Mouse (Mus musculus) cerebellum, adult 9-11 months (tissue): Measurements from ENCODE around the gene B4galt4.

ENCODE experiments used
- DNase-seq: peaks from one replicate; pipeline ENCODE4 v3.0.0; 2022

The B4galt4 gene

DNA sequence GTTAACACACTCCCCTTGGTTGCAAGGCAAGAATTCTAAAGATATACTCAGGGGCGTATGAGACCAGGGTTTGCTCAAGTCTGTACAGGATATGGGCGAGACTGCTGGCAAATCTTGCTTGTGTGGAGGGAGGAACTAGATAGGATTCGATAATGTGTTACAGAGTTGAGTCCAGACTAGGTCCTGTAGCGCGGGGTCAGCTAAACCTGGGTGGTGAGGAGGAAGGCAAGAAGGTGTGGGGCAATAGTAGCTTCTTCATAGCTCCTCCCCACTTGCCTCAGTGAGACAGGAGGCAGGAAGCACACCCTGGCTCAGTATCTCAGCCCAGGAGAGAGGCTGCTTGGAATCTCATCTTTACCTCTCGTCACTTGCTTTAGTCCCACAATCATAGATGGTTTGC lies 12.9 kb upstream of the B4galt4 start:
- no peak for DNase-seq

- DNase-seq = no peak
Observed at GRCm38 (mm10) chr16:38729610-38730288, 12.3 kb upstream of the B4galt4 start.

GRCm38 (mm10) chr16:38730921-38731320 lies 11.1 kb upstream of the B4galt4 start:
- no peak for DNase-seq

GRCm38 (mm10) chr16:38741204-38741903 lies 710 bp upstream of the B4galt4 start:
- no peak for DNase-seq

DNA sequence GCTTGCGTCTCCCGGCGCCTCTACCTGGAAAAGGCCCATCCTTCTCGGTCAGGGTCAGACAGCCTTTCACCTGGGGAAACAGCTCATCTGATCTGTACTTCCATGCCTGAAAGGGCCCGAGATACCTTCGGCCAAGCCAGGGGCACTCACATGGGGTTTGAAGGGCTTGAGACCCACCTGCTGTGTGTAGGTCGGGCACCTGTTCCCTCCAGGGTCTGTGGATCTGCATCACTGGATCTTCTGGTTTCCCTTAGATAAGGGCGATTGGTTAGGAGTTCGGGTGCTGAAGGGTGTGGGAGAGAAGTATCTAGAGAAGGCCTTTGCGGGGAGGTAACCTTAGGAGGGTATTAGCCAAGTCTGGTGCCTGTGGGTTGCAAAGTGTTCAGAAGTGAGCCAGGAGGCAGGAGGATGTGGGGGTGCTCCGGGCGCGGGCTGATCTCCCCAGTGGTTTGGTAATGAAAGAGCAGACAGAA lies 631 bp downstream of the B4galt4 start:
- peak; percentile 40 for DNase-seq

DNA sequence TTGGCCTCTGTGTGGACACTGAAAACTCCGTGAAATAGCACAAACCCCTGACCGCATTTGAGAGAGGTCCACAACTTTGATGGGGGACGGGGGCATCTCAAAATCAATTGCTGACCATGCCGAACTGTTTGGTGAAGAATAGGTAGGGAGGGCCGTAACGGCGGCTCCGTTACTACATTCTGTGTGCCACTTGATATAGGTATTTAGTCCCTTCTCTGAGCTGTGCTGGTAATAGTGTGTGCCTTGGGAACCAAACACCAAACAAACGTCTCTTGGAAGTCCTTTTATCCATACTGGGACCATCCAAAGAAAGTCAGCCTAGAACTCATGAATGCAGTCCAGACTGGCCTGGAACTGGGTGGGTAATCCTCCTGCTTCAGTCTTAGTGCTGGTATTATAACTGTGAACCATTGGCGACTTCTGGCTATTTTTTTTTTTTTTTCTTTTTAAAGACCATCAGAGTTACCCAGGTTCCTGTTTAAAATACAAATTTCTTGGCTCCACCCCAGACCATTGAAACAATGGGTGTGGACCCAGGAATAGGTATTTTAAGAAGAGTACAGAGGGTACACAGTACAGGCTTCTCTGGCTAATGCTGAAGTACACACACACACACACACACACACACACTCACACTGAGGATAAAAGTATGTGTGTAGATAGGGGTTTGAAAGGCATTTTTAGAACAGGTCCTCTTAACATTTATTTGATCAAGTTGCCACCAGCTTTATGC lies 2.0 kb downstream of the B4galt4 start:
- DNase-seq = no peak

DNA sequence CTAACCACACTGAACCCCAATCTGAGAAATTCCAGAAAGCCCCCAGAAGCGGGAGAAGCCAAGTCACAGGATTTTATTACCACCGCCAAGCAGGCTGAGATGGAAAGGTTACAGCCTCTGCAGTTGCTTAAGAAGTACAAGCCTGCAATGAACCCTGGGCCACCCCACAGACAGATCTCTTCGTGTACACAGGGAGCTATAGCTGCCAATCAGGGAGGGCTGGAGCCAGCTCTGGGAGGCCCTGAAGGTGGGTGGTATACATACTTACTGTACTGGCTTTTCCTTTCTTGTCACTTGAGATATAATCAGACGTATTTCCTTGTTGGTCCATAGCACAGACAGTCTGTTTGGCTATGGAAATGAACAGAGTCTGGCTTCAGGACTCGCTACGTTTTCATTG lies 8.7 kb downstream of the B4galt4 start:
- no peak for DNase-seq

- no peak for DNase-seq
Observed at GRCm38 (mm10) chr16:38753631-38754030, 11.6 kb downstream of the B4galt4 start.

- DNase-seq = no peak
Observed at GRCm38 (mm10) chr16:38755452-38756176, 13.6 kb downstream of the B4galt4 start.

DNA sequence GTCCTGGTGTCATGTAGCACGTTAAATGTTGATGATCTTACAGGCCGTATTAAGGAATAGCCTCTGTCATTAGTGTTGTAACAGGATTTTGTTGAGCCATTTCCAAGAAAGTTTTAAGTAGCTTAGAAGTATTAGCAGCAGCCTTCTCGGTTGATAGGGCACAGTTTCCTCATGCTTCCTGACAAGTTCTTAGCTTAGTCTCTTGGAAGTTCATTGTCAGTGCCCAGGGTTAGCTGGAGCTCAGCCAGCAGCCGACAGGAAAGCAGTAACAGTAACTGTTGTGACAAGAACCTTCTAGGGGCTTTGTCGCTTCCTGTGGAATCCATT lies 14.1 kb downstream of the B4galt4 start:
- DNase-seq = no peak

GRCm38 (mm10) chr16:38756572-38756971 lies 14.5 kb downstream of the B4galt4 start:
- DNase-seq = no peak

DNA sequence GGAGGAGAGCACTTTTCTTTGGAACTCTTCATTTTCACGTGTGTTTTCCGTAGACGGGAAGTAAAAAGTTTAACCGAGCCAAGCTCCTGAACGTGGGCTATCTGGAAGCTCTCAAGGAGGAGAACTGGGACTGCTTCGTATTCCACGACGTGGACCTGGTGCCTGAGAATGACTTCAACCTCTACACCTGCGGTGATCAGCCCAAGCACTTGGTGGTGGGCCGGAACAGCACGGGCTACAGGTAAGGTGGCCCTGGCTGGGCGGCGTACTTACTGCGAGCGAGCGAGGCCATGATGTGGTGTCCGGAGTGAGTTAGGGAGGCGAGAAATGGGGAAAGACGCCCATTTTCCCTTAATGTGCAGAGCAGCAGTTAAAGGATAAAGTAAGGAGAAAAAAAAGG lies 15.6 kb downstream of the B4galt4 start:
- no peak for DNase-seq

GRCm38 (mm10) chr16:38758104-38758861 lies 16.2 kb downstream of the B4galt4 start:
- DNase-seq = no peak

DNA sequence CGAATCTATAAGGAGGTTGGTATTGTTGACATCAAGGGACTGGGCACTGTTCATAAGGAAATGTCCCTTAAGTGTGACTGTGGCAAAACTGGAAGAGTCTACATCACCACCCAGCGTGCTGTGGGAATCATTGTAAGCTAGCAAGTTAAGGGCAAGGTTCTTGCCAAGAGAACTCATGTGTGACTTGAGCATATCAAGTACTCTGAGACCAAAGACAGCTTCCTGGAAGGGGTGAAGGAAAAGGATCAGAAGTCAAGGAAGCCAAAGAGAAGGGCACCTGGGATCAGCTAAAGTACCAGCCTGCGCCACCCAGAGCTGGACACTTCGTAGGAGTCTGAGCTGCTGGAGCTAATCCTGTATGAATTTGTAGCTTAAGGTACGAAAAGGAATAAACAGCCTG lies 18.2 kb downstream of the B4galt4 start:
- no peak for DNase-seq

GRCm38 (mm10) chr16:38760834-38761375 lies 18.8 kb downstream of the B4galt4 start:
- no peak for DNase-seq

- no peak for DNase-seq
Observed at GRCm38 (mm10) chr16:38761972-38762371, 19.9 kb downstream of the B4galt4 start.

- DNase-seq = no peak
Observed at GRCm38 (mm10) chr16:38762401-38762800, 20.3 kb downstream of the B4galt4 start.

DNA sequence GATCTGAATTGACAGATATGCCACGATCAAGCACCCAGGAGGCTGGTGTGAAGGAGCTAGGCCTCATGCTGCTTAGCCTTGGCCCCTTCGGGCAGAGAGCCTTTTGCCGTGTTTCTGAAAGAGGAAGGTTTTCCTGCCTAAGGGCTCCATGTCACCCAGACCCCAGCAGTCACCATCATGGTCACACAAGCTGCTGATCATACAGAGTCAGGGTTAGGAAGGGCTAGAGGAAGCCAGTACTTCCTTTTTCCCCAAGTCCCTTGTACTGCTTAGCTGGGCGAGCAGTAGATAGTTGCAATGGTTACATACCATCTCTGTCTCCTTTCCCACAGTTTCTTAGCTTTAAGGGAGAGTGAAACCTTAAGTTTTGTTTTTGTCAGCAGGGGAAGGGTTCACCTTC lies 21.4 kb downstream of the B4galt4 start:
- DNase-seq = no peak

GRCm38 (mm10) chr16:38766671-38767070 lies 24.6 kb downstream of the B4galt4 start:
- DNase-seq = no peak

DNA sequence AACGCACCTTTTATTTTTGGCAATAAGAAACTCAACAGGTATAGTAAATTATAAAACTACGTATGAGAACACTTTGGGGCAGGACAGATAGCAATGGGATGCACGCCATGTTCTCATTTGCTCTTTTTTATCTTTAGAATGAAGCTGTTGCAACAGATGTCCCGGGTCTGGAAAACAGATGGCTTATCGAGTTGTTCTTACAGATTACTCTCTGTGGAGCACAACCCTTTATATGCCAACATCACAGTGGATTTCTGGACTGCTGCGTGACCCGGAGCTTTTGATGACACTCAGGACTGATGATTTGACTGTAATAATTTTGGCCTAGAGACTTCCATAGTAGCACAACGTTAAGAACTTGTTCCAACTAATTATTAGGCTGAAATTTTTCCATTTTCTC lies 25.7 kb downstream of the B4galt4 start:
- DNase-seq = no peak

GRCm38 (mm10) chr16:38768386-38768785 lies 26.3 kb downstream of the B4galt4 start:
- no peak for DNase-seq

DNA sequence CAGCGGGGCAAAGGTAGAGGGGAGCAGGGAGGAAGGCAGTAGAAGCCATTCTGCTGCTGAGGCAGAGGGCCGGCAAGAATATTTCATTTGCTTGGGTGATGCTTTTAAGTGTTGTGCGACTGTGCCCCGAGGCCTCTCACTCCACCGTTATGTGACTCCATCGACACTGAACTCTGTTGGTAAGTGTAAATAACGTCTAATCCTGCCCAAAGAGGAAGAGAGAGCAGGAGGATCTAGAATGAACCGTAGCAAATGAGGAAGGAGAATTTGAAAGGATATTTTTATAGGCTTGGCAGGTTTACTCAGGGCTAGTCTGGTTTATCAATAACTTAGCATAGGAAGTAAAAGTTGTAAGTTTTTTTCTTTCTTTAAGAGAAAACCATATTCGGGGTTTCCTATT lies 27.5 kb downstream of the B4galt4 start:
- DNase-seq = no peak
